Mouse (Mus musculus): ENCODE measurements around the gene Apobec3. TPM values are rescaled to one million over a fixed set of nuclear protein-coding genes. Genes with fewer than 3 reads are reported as not detected.

Apobec3 gene
- polyA plus RNA-seq, 1 experiment, result 7.1 TPM

GRCm38 (mm10) chr15:79946790-79947189 is 55.3 kb downstream of the Apobec3 start:
- DNase-seq (ENCODE audit: extremely low spot score in 1 of 2, low spot score in 1 of 2), result no peak

DNA sequence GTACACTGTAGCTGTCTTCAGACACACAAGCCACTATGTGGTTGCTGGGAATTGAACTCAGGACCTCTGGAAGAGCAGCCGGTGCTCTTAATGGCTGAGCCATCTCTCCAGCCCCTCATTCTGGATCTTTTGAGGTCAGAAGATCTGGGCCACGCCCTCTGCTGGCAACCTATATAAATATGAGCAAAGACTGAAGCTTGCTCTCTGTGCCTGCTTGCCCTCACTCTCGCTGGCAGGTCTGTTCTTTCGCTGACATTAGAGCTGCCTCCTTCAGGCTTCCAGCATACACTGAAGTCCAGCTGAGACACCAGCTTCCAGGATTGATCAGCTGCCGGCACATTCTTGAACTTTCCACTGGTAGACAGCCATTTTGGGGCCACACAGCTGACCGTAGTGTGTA is 56.2 kb downstream of the Apobec3 start:
- no peak for DNase-seq (ENCODE audit: extremely low spot score in 1 of 2, low spot score in 1 of 2)

- peak in 1 of 2 experiments; percentile 57 for DNase-seq (ENCODE audit: extremely low spot score in 1 of 2, low spot score in 1 of 2)
Measured at GRCm38 (mm10) chr15:79950250-79951025, 59.0 kb downstream of the Apobec3 start.

DNA sequence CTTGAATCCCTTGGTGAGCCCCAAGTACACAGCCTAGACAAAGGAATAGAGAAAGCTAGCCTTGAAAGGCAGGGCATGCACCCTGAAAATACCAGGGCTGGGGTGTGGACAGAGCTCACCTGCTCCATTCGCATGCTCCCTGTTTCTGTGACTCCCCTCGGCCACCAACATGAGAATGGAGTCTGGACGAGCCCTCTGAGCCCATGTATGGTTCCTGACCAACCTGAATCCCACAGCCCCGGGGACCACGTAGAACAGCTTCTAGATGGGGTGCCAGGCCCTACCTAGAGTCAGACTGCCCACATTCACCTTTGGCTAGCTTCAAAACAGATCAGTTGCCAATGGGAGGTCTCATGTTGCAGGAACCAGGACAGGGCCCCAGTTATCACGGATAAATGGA is 59.8 kb downstream of the Apobec3 start:
- no peak for DNase-seq (ENCODE audit: extremely low spot score in 1 of 2, low spot score in 1 of 2)

GRCm38 (mm10) chr15:79951730-79952503 is 60.5 kb downstream of the Apobec3 start:
- no peak for DNase-seq (ENCODE audit: extremely low spot score in 1 of 2, low spot score in 1 of 2)

GRCm38 (mm10) chr15:79952504-79953231 is 61.2 kb downstream of the Apobec3 start:
- DNase-seq (ENCODE audit: extremely low spot score in 1 of 2, low spot score in 1 of 2), result no peak

- DNase-seq (ENCODE audit: extremely low spot score in 1 of 2, low spot score in 1 of 2), result no peak
Measured at GRCm38 (mm10) chr15:79953470-79953869, 62.0 kb downstream of the Apobec3 start.

GRCm38 (mm10) chr15:79956559-79956958 is 65.1 kb downstream of the Apobec3 start:
- DNase-seq (ENCODE audit: extremely low spot score in 1 of 2, low spot score in 1 of 2), result no peak

DNA sequence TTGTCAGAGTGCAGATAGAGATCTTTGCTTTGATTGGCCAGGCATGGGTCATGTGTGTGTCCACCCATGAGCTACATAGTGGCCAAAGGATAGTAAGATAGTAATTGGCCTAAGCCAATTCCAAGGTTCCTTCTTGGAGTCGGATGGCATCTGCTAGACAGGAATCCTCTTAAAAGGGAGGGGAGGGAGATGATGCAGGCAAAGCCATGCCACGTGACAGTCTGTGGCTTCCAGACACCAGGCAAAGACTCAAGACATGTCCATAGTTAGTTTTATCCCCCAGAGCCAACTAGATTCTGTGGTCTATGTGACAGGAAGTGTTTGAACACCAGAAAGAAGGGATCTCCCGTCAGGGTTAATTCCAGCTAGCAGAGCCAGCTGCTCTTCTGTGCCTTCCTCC is 67.0 kb downstream of the Apobec3 start:
- no peak for DNase-seq (ENCODE audit: extremely low spot score in 1 of 2, low spot score in 1 of 2)

GRCm38 (mm10) chr15:79961366-79961921 is 70.0 kb downstream of the Apobec3 start:
- no peak for DNase-seq (ENCODE audit: extremely low spot score in 1 of 2, low spot score in 1 of 2)

DNA sequence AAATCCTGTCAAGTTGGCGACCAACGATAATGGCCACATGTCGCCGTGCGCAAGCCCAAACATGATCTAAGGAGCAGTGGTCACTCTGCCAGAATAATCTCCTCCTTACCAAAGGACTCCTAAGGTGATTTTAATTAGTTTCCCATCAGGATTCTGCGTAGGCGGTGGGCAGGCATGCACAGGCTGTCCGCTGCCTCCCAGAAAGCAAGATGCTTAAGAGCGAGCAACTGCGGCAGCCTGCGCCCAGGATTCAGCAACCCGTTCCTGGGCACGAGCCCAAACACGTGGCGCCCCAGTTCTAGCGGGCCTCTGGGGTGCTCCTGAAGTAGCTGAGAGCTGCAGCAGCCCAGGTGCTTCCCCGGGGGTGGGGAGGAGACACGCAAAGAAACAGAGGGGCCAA is 71.2 kb downstream of the Apobec3 start:
- DNase-seq (ENCODE audit: extremely low spot score in 1 of 2, low spot score in 1 of 2), result no peak

DNA sequence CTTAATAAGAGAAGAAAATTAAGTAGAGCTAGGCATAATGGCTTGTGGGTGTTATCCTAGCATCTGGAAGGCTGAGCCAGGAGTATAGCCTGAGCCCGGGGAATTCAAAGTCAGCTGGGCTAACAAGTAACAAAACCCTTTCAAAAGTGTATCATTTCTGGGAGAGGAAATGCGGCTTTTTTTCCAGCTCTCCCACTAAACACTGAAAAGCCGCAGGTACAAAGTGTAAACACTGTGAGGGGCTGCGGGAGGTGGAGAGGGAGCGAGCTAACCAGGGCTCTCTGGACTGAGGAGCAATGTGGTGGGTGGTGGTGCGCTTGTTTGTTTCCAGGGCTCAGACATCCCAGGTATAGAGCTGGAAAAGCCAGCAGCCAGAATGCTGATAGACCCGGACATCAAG is 72.9 kb downstream of the Apobec3 start:
- no peak for DNase-seq (ENCODE audit: extremely low spot score in 1 of 2, low spot score in 1 of 2)

Other genes with a start within 250 kb of the Apobec3 start
- 15.8 and 19.0 TPM in 2 replicates for gene Fam227a, start 232.7 kb upstream of the Apobec3 start, polyA plus RNA-seq (2012; rRNA removed)
- 39.3 and 45.0 TPM in 2 replicates for gene Cby1, start 232.5 kb upstream of the Apobec3 start, polyA plus RNA-seq (2012; rRNA removed)
- 92.3 and 97.1 TPM in 2 replicates for gene Tomm22, start 220.8 kb upstream of the Apobec3 start, polyA plus RNA-seq (2012; rRNA removed)
- gene Josd1, start 203.7 kb upstream of the Apobec3 start, polyA plus RNA-seq (2012; rRNA removed), result 53.0 and 53.8 TPM in 2 replicates
- gene Gtpbp1, start 200.8 kb upstream of the Apobec3 start, polyA plus RNA-seq (2012; rRNA removed), result 45.0 and 46.6 TPM in 2 replicates
- gene Sun2, start 149.1 kb upstream of the Apobec3 start, polyA plus RNA-seq (2012; rRNA removed), result 28.1 and 30.4 TPM in 2 replicates
- 84.6 and 85.4 TPM in 2 replicates for gene Dnal4, start 113.8 kb upstream of the Apobec3 start, polyA plus RNA-seq (2012; rRNA removed)
- 293 and 296 TPM in 2 replicates for gene Nptxr, start 86.9 kb upstream of the Apobec3 start, polyA plus RNA-seq (2012; rRNA removed)
- gene Npcd, start 57.4 kb upstream of the Apobec3 start, polyA plus RNA-seq (2012; rRNA removed), result 2.9 and 4.8 TPM in 2 replicates
- 257 and 263 TPM in 2 replicates for gene Cbx6, start 57.0 kb upstream of the Apobec3 start, polyA plus RNA-seq (2012; rRNA removed)
- gene Cbx7, start 79.5 kb downstream of the Apobec3 start, polyA plus RNA-seq (2012; rRNA removed), result 58.6 TPM in 2 replicates
- gene Pdgfb, start 123.3 kb downstream of the Apobec3 start, polyA plus RNA-seq (2012; rRNA removed), result 30.7 and 32.4 TPM in 2 replicates
- 288 and 302 TPM in 2 replicates for gene Syngr1, start 199.7 kb downstream of the Apobec3 start, polyA plus RNA-seq (2012; rRNA removed)
- 629 and 778 TPM in 2 replicates for gene Rpl3, start 200.2 kb downstream of the Apobec3 start, polyA plus RNA-seq (2012; rRNA removed)
- gene Tab1, start 241.5 kb downstream of the Apobec3 start, polyA plus RNA-seq (2012; rRNA removed), result 37.9 and 41.4 TPM in 2 replicates